Mouse (Mus musculus): ENCODE data around the gene Snapc5.

DNA sequence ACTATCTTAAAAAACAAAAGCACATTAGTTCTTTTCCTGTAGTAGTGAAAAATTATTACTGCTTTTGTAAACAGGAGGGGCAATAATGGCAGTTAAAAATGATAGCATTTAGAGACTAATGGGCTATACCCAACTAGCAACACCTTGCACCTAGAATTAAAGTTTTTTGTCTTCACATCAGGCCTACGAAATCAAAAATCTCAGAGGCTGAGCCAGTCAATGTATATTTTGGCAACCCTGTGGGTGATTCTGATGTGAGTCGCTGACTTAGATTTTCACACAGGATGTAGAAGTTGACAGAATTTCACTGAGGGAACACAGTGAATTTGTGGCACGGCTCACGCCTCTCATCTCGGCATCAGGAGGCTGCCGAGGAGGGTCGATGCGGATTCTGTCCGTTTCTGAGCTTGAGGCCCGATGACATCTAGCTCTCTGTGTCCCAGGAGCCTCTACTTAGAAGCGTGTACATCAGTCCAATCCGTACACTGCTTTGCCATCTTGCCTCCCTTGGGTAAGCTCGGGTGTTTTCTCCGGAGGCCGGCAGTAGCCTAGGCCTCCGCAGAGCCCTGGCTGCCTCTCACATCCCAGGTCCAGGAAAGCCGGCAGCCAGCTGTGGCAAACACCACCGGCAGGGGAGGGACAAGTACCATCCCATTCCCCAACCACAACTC, 6.8 kb upstream of the Snapc5 start:
- TF ChIP-seq GATA1 (IDR thresholded peaks at IDR 0.05; ENCODE audit: borderline replicate concordance, low read length) (no peak), FLI1 (IDR thresholded peaks at IDR 0.05; ENCODE audit: low read length) (no peak)

Measured in megakaryocyte, embryonic 14.5 days (primary cell).